Mouse (Mus musculus) small intestine, adult 2 months (tissue): ENCODE data around the gene Sbk2.

Experiments used
- CTCF ChIP-seq: fragments of 200-500 bp; IDR thresholded peaks from 2 replicates; pipeline ENCODE4 v1.5.1; 2012; ENCODE audit warnings: low read depth, mild to moderate bottlenecking, control low read depth, inconsistent platforms, low read length, moderate library complexity, mixed read lengths; ENCODE audit not compliant: insufficient replicate concordance, insufficient read length; ENCODE audit errors: extremely low read depth
- POLR2A ChIP-seq: fragments of 200-500 bp; IDR thresholded peaks from 2 replicates; pipeline ENCODE4 v1.6.1; 2012; ENCODE audit warnings: low read depth, mild to moderate bottlenecking, control low read depth, inconsistent platforms, low read length, moderate library complexity

DNA sequence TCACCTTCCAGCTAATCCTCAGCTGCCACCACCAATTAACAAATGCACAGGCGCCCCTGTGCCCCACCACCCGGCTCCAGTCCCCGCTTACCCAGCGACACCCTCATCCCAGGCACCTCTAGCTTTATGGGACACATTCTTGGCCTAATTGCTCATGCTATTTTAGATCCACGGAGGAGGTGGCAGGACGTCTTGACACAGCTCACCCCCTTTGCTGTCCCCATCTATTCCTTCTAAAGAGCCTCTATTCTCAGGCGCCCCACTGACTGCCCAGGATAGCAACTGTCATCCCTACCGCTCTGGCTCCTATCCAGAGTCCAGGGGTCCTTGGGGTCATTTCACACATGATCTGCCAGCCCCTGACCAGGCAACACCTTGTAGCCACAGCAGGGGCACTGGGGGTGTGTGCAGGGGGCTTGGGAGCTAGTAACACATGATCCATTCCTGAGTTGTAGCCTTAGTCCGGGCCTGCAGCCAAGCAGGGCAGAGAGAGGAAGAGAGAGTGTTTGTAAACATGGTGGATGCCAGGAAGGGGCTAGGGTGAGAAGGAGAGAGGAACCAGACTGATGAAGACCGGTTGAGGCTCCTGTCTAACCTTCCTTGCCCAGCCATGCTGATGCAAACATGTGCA lies 10.3 kb downstream of the Sbk2 start:
- TF ChIP-seq POLR2A (no peak), CTCF (no peak)
